Mouse (Mus musculus) spleen, embryonic (tissue): Measurements from ENCODE around the gene Ccdc153.

Experiments
- CTCF ChIA-PET: fragments of 350-600 bp; sonication (Branson Sonifier 250); formaldehyde crosslinking; loops from one replicate; lab custom pipeline; 2022; lab: Charles Lee

Ccdc153 gene

GRCm38 (mm10) chr9:44238501-44239190 lies 1.8 kb upstream of the Ccdc153 start:
- CTCF ChIA-PET, result no interaction called here

GRCm38 (mm10) chr9:44239447-44239846 lies 1.0 kb upstream of the Ccdc153 start:
- CTCF ChIA-PET, result interaction anchor here (0.7 kb wide), 1 partner anchor 162 kb away, joined by 3 read pairs; no protein-coding TSS in a partner anchor

GRCm38 (mm10) chr9:44240911-44241310 lies 435 bp downstream of the Ccdc153 start:
- CTCF ChIA-PET, result interaction anchor here (0.5 to 0.6 kb wide), 2 partner anchors 40 to 75 kb away, joined by 3 to 4 read pairs; no protein-coding TSS in a partner anchor

GRCm38 (mm10) chr9:44241418-44241817 lies 942 bp downstream of the Ccdc153 start:
- CTCF ChIA-PET, result no interaction called here

- CTCF ChIA-PET, result interaction anchor here (0.5 kb wide), 2 partner anchors 9 to 28 kb away, joined by 4 read pairs; no protein-coding TSS in a partner anchor
Observed at GRCm38 (mm10) chr9:44243621-44244020, 3.1 kb downstream of the Ccdc153 start.

- CTCF ChIA-PET, result interaction anchor here (0.6 kb wide), 1 partner anchor 11 kb away, joined by 5 read pairs; no protein-coding TSS in a partner anchor
Observed at GRCm38 (mm10) chr9:44247907-44248306, 7.4 kb downstream of the Ccdc153 start.

GRCm38 (mm10) chr9:44249181-44250146 lies 9.0 kb downstream of the Ccdc153 start:
- CTCF ChIA-PET, result interaction anchor here (0.7 kb wide), 1 partner anchor 55 kb away, joined by 3 read pairs; no protein-coding TSS in a partner anchor

- CTCF ChIA-PET, result interaction anchor here (0.7 kb wide), 1 partner anchor 266 kb away, joined by 3 read pairs; no protein-coding TSS in a partner anchor
Observed at GRCm38 (mm10) chr9:44250445-44250844, 10.0 kb downstream of the Ccdc153 start.

GRCm38 (mm10) chr9:44251314-44251713 lies 10.8 kb downstream of the Ccdc153 start, which contains the start of gene Pdzd3:
Gene Pdzd3 (minus strand): TSS chr9:44251471.
- CTCF ChIA-PET, result interaction anchor here (0.8 kb wide), 1 partner anchor 17 kb away, joined by 5 read pairs; the partner anchor contains the start of gene Nlrx1

GRCm38 (mm10) chr9:44253441-44253840 lies 13.0 kb downstream of the Ccdc153 start:
- CTCF ChIA-PET, result interaction anchor here (0.6 kb wide), 1 partner anchor 67 kb away, joined by 5 read pairs; no protein-coding TSS in a partner anchor

GRCm38 (mm10) chr9:44254508-44255135 lies 14.1 kb downstream of the Ccdc153 start:
- CTCF ChIA-PET, result no interaction called here

GRCm38 (mm10) chr9:44255136-44255521 lies 14.7 kb downstream of the Ccdc153 start:
- CTCF ChIA-PET, result no interaction called here

GRCm38 (mm10) chr9:44256213-44256612 lies 15.7 kb downstream of the Ccdc153 start:
- CTCF ChIA-PET, result interaction anchor here (0.6 kb wide), 1 partner anchor 1015 kb away, joined by 3 read pairs; no protein-coding TSS in a partner anchor

- CTCF ChIA-PET, result no interaction called here
Observed at GRCm38 (mm10) chr9:44259014-44259413, 18.5 kb downstream of the Ccdc153 start.

GRCm38 (mm10) chr9:44261388-44261787 lies 20.9 kb downstream of the Ccdc153 start:
- CTCF ChIA-PET, result no interaction called here

GRCm38 (mm10) chr9:44266478-44267226 lies 26.2 kb downstream of the Ccdc153 start:
- CTCF ChIA-PET, result no interaction called here

- CTCF ChIA-PET, result interaction anchor here (0.5 to 1.0 kb wide), 2 partner anchors 49 to 83 kb away, joined by 3 to 4 read pairs; no protein-coding TSS in a partner anchor
Observed at GRCm38 (mm10) chr9:44267319-44268026, 27.0 kb downstream of the Ccdc153 start.

- CTCF ChIA-PET, result interaction anchor here (1.0 kb wide), 1 partner anchor 83 kb away, joined by 3 read pairs; no protein-coding TSS in a partner anchor
Observed at GRCm38 (mm10) chr9:44268027-44268360, 27.5 kb downstream of the Ccdc153 start.

GRCm38 (mm10) chr9:44268432-44268831 lies 28.0 kb downstream of the Ccdc153 start, which contains the start of gene Nlrx1:
Gene Nlrx1 (minus strand): TSS chr9:44268599.
- CTCF ChIA-PET, result interaction anchor here (0.5 to 1.0 kb wide), 2 partner anchors 17 to 83 kb away, joined by 3 to 5 read pairs; no protein-coding TSS in a partner anchor
